Mouse (Mus musculus): ENCODE measurements around the gene Dsn1. TPM values are rescaled to one million over a fixed set of nuclear protein-coding genes. Genes with fewer than 3 reads are reported as not detected.

Gene Dsn1
- polyA plus RNA-seq, 1 experiment from 2014 or later, result 3.4 TPM

DNA sequence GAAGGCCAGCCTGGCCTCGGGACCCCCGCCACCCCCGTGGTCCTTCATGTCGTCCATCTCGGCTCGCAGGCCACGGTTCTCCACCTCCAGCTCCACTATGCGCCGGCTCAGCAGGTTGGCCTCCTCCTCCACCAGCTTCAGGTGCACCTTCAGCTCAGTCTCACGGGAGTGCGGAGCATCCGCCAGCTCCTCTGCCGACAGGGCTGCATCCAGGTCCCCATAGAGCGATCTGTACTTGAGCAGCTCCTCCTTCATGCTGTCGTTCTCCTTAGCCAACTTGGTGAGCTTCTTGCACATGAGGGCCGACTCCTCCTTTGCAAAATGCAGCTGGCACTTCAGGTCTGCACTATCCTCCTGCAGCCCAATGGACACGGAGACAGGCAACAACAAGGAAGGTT, 33.7 kb upstream of the Dsn1 start:
- Histone ChIP-seq H3K4me3 (ENCODE audit: inconsistent target) (no peak overlapping the region), H3K27ac (no peak overlapping the region), H3K36me3 (ENCODE audit: inconsistent target) (peaks cover 38% of the 10 kb centered on the region; the same call in 1 of the 2 replicates), H3K79me2 (ENCODE audit: inconsistent target) (peaks cover 28% of the 10 kb centered on the region; the same call in 1 of the 2 replicates)
- WGBS (ENCODE audit: missing documents), result 91% methylated on average over 16 of the region's 17 CpGs

- 91% methylated on average over 26 of the region's 50 CpGs for WGBS (ENCODE audit: missing documents)
- H3K79me2 ChIP-seq (ENCODE audit: inconsistent target), result peaks cover 22% of the 10 kb centered on the region; the same call in 1 of the 2 replicates
- H3K4me3 ChIP-seq (ENCODE audit: inconsistent target), result no peak overlapping the region
- H3K36me3 ChIP-seq (ENCODE audit: inconsistent target), result peaks cover 36% of the 10 kb centered on the region; the same call in 1 of the 2 replicates
- no peak overlapping the region for H3K27ac ChIP-seq
Measured at GRCm38 (mm10) chr2:157039900-157040648, 33.1 kb upstream of the Dsn1 start.

DNA sequence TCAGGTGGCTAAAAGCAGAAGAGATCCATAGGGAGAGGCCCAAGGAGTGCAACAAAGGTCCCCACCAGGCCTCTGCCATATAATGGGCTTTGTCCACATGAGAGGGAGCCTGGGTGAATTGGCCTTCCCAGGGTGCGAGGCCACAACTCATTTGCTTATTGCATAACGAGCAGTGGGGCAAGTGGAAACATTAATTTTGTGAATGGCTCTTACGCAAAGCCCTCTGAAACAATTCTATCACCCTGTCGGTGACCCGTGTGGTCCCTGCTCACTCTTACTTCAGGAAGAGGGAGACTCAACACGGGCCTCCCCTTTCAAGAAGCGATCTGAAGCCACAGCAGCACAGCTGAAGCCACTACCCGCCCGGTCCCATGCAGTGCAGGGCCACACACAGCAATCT, 30.3 kb upstream of the Dsn1 start:
- no peak overlapping the region for H3K27ac ChIP-seq
- peaks cover 40% of the 10 kb centered on the region; the same call in 1 of the 2 replicates for H3K36me3 ChIP-seq (ENCODE audit: inconsistent target)
- no peak overlapping the region for H3K4me3 ChIP-seq (ENCODE audit: inconsistent target)
- peaks cover 5% of the 10 kb centered on the region; the same call in 1 of the 2 replicates for H3K79me2 ChIP-seq (ENCODE audit: inconsistent target)
- WGBS (ENCODE audit: missing documents), result 36% methylated on average over 9 of the region's 9 CpGs

DNA sequence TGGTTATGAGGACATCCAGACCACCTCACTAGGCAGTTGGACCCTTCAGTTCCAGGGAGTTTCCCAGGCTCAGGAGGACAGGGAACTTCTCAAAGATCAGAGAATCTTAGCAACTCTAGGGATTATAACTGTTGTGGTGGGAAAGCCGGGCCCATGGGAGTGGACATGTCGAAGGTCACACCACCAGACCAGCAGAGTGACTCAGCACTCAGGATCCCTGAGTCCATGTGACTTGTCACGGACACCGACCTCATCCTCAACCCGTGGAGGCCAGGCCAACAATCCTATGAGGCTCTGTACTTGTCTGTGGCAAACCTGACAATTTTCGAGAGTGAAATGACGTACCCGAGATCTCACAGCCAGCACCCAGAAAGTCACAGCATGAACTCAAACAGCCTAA, 29.4 kb upstream of the Dsn1 start:
- Histone ChIP-seq H3K27ac (no peak overlapping the region), H3K36me3 (ENCODE audit: inconsistent target) (peaks cover 35% of the 10 kb centered on the region; the same call in 1 of the 2 replicates), H3K79me2 (ENCODE audit: inconsistent target) (peaks cover 4% of the 10 kb centered on the region; the same call in 1 of the 2 replicates), H3K4me3 (ENCODE audit: inconsistent target) (no peak overlapping the region)
- WGBS (ENCODE audit: missing documents), result 94% methylated on average over 8 of the region's 8 CpGs

GRCm38 (mm10) chr2:157035371-157035770, 28.4 kb upstream of the Dsn1 start:
- peaks cover 29% of the 10 kb centered on the region; the same call in 1 of the 2 replicates for H3K36me3 ChIP-seq (ENCODE audit: inconsistent target)
- H3K4me3 ChIP-seq (ENCODE audit: inconsistent target), result no peak overlapping the region
- H3K79me2 ChIP-seq (ENCODE audit: inconsistent target), result peaks cover 4% of the 10 kb centered on the region; the same call in 1 of the 2 replicates
- 98% methylated on average over 5 of the region's 7 CpGs for WGBS (ENCODE audit: missing documents)
- no peak overlapping the region for H3K27ac ChIP-seq

- H3K27ac ChIP-seq, result no peak overlapping the region
- WGBS (ENCODE audit: missing documents), result 44% methylated on average over 9 of the region's 9 CpGs
- H3K36me3 ChIP-seq (ENCODE audit: inconsistent target), result peaks cover 63% of the 10 kb centered on the region
- H3K79me2 ChIP-seq (ENCODE audit: inconsistent target), result no peaks in the 10 kb centered on the region
- H3K4me3 ChIP-seq (ENCODE audit: inconsistent target), result no peak overlapping the region
Measured at GRCm38 (mm10) chr2:157030804-157031203, 23.9 kb upstream of the Dsn1 start.

- Histone ChIP-seq H3K4me3 (ENCODE audit: inconsistent target) (no peak overlapping the region), H3K27ac (no peak overlapping the region), H3K36me3 (ENCODE audit: inconsistent target) (peaks cover 79% of the 10 kb centered on the region), H3K79me2 (ENCODE audit: inconsistent target) (no peaks in the 10 kb centered on the region)
- WGBS (ENCODE audit: missing documents), result 96% methylated on average over 4 of the region's 4 CpGs
Measured at GRCm38 (mm10) chr2:157028261-157028660, 21.3 kb upstream of the Dsn1 start.

- Histone ChIP-seq H3K79me2 (ENCODE audit: inconsistent target) (no peaks in the 10 kb centered on the region), H3K4me3 (ENCODE audit: inconsistent target) (no peak overlapping the region), H3K36me3 (ENCODE audit: inconsistent target) (peaks cover 82% of the 10 kb centered on the region), H3K27ac (no peak overlapping the region)
- 64% methylated on average over 21 of the region's 21 CpGs for WGBS (ENCODE audit: missing documents)
Measured at GRCm38 (mm10) chr2:157027106-157028008, 20.4 kb upstream of the Dsn1 start.

DNA sequence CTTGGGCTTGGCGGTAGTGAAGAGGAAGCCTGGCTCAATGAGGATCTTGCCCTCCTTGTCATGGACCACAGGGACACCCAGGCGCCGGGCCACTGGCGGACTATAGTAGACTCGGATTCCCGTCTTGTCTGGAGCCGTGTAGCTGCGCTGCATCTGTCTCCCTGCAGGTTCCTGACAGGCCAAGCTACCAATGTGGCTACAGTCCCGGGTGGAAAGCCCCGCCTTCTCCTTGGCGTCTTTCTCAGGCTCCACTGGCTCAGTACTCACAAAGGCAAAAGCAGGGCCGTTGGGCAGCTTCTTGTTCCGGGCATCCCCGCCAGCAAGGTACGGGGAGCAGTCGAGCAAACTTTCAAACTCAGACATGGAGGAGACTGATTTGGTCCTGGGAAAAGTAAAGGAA, 14.2 kb upstream of the Dsn1 start:
- 99% methylated on average over 14 of the region's 16 CpGs for WGBS (ENCODE audit: missing documents)
- no peak overlapping the region for H3K27ac ChIP-seq
- no peak overlapping the region for H3K4me3 ChIP-seq (ENCODE audit: inconsistent target)
- no peaks in the 10 kb centered on the region for H3K79me2 ChIP-seq (ENCODE audit: inconsistent target)
- H3K36me3 ChIP-seq (ENCODE audit: inconsistent target), result peaks cover 90% of the 10 kb centered on the region

DNA sequence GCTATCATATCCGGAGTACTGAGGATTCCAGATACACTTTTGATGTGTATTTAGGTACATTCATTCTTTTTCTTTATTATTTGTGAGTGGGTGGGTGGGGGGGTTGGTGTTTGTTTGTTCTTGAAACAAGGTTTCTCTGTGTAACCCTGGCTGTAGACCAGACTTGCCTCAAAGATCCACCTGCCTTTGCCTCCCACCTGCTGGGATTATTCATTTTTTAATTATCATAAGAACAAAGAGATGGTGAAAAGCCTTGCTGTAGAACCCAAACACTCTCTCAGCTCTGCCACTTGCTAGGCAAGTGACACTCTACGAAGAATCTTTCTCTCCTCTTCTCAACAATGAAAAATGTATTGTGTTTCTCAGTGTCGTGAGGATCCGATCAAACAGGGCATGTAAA, 12.3 kb upstream of the Dsn1 start:
- no peaks in the 10 kb centered on the region for H3K79me2 ChIP-seq (ENCODE audit: inconsistent target)
- WGBS (ENCODE audit: missing documents), result 95% methylated on average over 3 of the region's 4 CpGs
- H3K4me3 ChIP-seq (ENCODE audit: inconsistent target), result no peak overlapping the region
- no peak overlapping the region for H3K27ac ChIP-seq
- peaks cover 71% of the 10 kb centered on the region for H3K36me3 ChIP-seq (ENCODE audit: inconsistent target)

- H3K36me3 ChIP-seq (ENCODE audit: inconsistent target), result peaks cover 46% of the 10 kb centered on the region
- no peaks in the 10 kb centered on the region for H3K79me2 ChIP-seq (ENCODE audit: inconsistent target)
- WGBS (ENCODE audit: missing documents), result 92% methylated on average over 18 of the region's 18 CpGs
- H3K27ac ChIP-seq, result no peak overlapping the region
- no peak overlapping the region for H3K4me3 ChIP-seq (ENCODE audit: inconsistent target)
Measured at GRCm38 (mm10) chr2:157016529-157017270, 9.7 kb upstream of the Dsn1 start.

DNA sequence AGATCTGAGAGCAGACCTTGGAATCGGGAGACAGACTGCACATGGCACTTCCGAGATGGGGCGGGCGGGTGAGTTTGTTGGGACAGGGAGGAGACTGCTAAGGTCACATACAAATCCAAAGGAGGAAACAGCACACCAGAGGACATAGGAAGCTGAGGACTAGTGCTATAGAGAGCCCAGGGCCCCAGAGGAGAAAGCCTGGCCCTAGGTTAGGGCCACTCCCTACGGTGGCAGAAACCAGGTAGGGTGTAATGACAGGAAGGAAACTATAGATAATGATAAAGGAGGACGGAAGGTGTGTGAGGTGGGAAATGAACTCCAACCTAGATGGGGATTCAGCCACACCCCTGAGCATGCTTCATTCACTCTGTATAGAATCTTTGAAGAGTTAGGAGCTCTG, 5.4 kb upstream of the Dsn1 start:
- WGBS (ENCODE audit: missing documents), result 93% methylated on average over 2 of the region's 6 CpGs
- peaks cover 9% of the 10 kb centered on the region for H3K36me3 ChIP-seq (ENCODE audit: inconsistent target)
- no peak overlapping the region for H3K4me3 ChIP-seq (ENCODE audit: inconsistent target)
- no peak overlapping the region for H3K27ac ChIP-seq
- H3K79me2 ChIP-seq (ENCODE audit: inconsistent target), result no peaks in the 10 kb centered on the region

DNA sequence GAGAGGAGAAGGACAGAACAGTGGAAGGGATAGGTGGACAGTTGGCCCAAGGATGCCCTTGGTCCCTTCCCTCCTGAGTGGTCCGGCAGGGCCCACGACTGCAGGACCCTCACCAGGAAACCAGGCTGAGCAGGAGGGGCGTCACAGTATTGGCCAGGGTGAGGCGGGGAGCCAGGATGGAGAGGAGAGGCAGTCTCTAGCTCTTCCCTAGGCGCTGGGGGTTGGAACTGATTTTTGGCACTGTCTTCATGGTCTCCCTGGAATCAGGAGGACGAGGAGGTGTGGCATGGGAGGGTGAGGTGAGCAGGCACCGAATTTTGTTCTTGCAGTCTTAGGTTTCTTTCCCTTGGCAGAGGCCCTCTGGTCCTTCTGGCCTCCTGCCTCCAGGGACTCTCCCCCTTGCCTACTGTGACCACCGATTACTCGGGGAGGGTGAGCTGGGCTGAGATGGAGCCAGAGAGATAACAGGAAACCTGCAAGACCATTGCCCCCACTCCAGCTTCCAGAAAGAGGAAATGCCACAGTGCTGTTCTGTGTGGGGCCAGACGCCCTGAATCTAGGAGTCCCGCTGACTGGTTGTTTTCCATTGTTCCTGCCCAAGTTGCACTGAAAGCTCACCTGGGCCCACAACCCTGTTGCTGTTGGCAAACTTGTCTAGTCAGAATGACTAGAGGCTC, 3.8 kb upstream of the Dsn1 start:
- WGBS (ENCODE audit: missing documents), result 29% methylated on average over 11 of the region's 11 CpGs
- Histone ChIP-seq H3K4me3 (ENCODE audit: inconsistent target) (no peak overlapping the region), H3K27ac (no peak overlapping the region), H3K79me2 (ENCODE audit: inconsistent target) (no peaks in the 10 kb centered on the region), H3K36me3 (ENCODE audit: inconsistent target) (no peaks in the 10 kb centered on the region)

DNA sequence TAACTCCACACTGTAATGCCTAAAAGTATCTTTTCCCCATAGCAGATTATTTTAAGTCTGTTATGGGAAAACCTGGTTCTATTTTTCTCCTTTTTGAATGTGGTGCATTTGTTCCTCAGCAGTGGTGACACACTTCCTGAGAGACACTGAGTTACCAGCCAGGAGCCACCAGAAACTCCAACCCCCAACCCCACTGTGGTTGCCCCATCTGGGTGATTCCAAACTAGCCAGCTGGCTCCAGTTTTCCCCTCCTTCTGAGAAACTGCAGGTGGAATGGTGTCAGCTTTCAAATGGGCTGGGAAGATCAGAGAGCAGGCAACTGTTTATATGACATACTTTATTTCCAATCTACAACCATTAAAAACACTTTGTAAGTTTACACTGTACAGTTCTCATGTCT, 3.2 kb upstream of the Dsn1 start:
- Histone ChIP-seq H3K36me3 (ENCODE audit: inconsistent target) (no peaks in the 10 kb centered on the region), H3K79me2 (ENCODE audit: inconsistent target) (no peaks in the 10 kb centered on the region), H3K4me3 (ENCODE audit: inconsistent target) (no peak overlapping the region), H3K27ac (no peak overlapping the region)

Measured in macrophage (primary cell).